Mouse (Mus musculus) intestine, embryonic 14.5 days (tissue): ENCODE data around the gene Tcaf3. TPM values are rescaled to one million over a fixed set of nuclear protein-coding genes. Genes with fewer than 3 reads are reported as not detected.

Experiments used
- ATAC-seq: fragments of 200-750 bp; cut with Nextera tagmentation; replicated peaks from 2 replicates; pipeline ENCODE4 v1.8.0; 2017; ENCODE audit warnings: low read depth, moderate number of reproducible peaks, moderate TSS enrichment, moderate library complexity; ENCODE audit not compliant: low FRiP score, low TSS enrichment
- DNase-seq: peaks from one replicate; pipeline ENCODE4 v3.0.0-alpha.2; 2018; ENCODE audit warnings: low spot score
- H3K27ac ChIP-seq: fragments of 300-500 bp; sonication (generic); 2 replicates; pipeline ENCODE4 v1.5.1; 2014; ENCODE audit warnings: low read depth, mild to moderate bottlenecking, control low read depth
- H3K27me3 ChIP-seq: fragments of 300-500 bp; sonication (generic); replicated peaks from 2 replicates; pipeline ENCODE4 v1.6.1; 2014; ENCODE audit warnings: low read length, control low read depth; ENCODE audit not compliant: control insufficient read depth, insufficient read depth
- H3K36me3 ChIP-seq: fragments of 300-500 bp; sonication (generic); 2 replicates; pipeline ENCODE4 v1.6.1; 2014; ENCODE audit warnings: low read length, control low read depth; ENCODE audit not compliant: control insufficient read depth, insufficient read depth
- H3K4me1 ChIP-seq: fragments of 300-500 bp; sonication (generic); replicated peaks from 2 replicates; pipeline ENCODE4 v1.6.1; 2014; ENCODE audit warnings: low read length, control low read depth, mixed read lengths; ENCODE audit not compliant: control insufficient read depth, insufficient read depth
- H3K4me2 ChIP-seq: fragments of 300-500 bp; sonication (generic); 2 replicates; pipeline ENCODE4 v1.6.1; 2014; ENCODE audit warnings: low read length
- H3K4me3 ChIP-seq: fragments of 300-500 bp; sonication (generic); 2 replicates; pipeline ENCODE4 v1.5.1; 2014; ENCODE audit warnings: low read depth, low read length, control low read depth, mixed read lengths
- H3K9ac ChIP-seq: fragments of 300-500 bp; sonication (generic); 2 replicates; pipeline ENCODE4 v1.6.1; 2014; ENCODE audit warnings: mild to moderate bottlenecking, low read length
- H3K9me3 ChIP-seq: fragments of 300-500 bp; sonication (generic); 2 replicates; pipeline ENCODE4 v1.6.1; 2016; ENCODE audit warnings: low read length, control low read depth; ENCODE audit not compliant: control insufficient read depth
- WGBS: fragments of 180-500 bp; shearing (Covaris S2); extraction: QIAGEN DNeasy Blood & Tissue Kit; methylation state at CpG from one replicate; pipeline ENCODE4 v1.1.7; 2014; 5-methylcytosine and 5-hydroxymethylcytosine counted together
- polyA plus RNA-seq: library from polyadenylated mRNA; unstranded; fragments of >200 nt; fragmentation: Nextera tagmentation; extraction: Ambion mirVana; gene quantifications from 2 replicates; pipeline ENCODE4 v1.2.1, GENCODE M21; 2014

Gene Tcaf3
- polyA plus RNA-seq, 1 experiment from 2014 or later: not detected

GRCm38 (mm10) chr6:42586569-42586968, 10.9 kb downstream of the Tcaf3 start:
- DNase-seq: no peak
- H3K4me1 ChIP-seq: no peaks in the 10 kb centered on the region
- no peaks in the 10 kb centered on the region for H3K27me3 ChIP-seq
- ATAC-seq: no peak
- no peak overlapping the region for H3K27ac ChIP-seq
- H3K4me2 ChIP-seq: no peak overlapping the region
- 81% methylated on average over 5 of the region's 5 CpGs for WGBS
- H3K9ac ChIP-seq: no peak overlapping the region
- H3K36me3 ChIP-seq: no peaks in the 10 kb centered on the region
- no peaks in the 10 kb centered on the region for H3K9me3 ChIP-seq
- H3K4me3 ChIP-seq: no peak overlapping the region

DNA sequence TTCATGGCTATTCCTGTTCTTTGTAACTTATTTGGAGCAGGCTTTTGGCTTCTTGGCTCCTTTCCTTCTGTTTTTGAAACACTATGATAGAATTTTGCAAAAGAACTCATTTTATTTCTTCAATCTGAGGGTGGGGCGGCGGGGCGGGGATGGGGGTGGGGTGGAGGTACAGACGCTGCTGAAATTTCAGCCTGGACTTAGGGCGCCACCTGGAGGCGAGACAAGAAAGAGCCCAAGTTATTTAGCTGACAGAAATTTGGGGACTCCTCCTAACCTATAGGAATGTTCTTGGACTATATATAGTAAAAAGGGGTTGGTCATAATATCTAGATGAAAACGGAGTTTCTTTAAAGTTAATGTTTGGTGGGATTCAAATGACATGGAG, 14.0 kb downstream of the Tcaf3 start:
- ATAC-seq (no peak; the same call in 1 of the 2 replicates), DNase-seq (peak; percentile 77)
- H3K4me3 ChIP-seq: no peak overlapping the region
- no peak overlapping the region for H3K9ac ChIP-seq
- 3% methylated on average over 7 of the region's 7 CpGs for WGBS
- no peaks in the 10 kb centered on the region for H3K36me3 ChIP-seq
- no peaks in the 10 kb centered on the region for H3K4me1 ChIP-seq
- no peaks in the 10 kb centered on the region for H3K27me3 ChIP-seq
- H3K27ac ChIP-seq: no peak overlapping the region
- H3K4me2 ChIP-seq: peak overlapping the region; percentile 38
- H3K9me3 ChIP-seq: no peaks in the 10 kb centered on the region

DNA sequence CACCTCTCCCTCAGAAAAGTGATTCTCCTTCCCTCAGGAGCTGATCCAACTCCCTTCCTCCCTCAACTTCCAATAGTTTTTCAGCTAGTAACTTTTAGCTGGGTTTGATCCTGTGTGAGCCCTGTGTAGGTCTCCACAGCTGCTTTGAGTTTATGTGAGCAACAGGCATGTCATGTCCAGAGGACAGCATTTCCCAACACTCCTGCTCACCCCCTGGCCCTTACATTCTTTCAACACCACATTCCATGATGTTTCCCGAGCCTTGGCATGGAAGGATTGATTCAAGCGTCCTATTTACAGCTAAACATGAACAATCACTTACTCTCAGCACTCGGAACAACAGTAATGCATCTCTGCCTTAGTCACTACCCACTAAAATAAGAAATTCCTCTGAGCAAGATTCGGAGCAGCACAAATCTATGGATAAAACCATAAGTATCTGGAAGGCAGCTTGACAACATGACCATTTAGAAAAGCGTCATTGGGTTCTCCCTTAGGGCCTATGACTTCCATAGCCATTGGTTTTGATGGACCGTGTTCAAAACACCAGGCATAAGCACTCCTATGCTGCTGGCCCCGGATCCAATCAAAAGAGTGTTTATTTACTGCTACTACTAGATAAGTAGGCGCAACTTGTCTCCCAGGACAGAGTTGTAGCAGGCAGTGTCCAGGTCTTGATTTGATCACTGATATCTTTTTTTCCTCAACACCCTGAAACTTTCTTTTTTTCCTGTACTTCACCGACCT, 14.6 kb downstream of the Tcaf3 start:
- peak overlapping the region; percentile 38 for H3K4me2 ChIP-seq
- no peaks in the 10 kb centered on the region for H3K27me3 ChIP-seq
- H3K27ac ChIP-seq: no peak overlapping the region
- DNase-seq (no peak), ATAC-seq (no peak)
- H3K36me3 ChIP-seq: no peaks in the 10 kb centered on the region
- H3K4me3 ChIP-seq: no peak overlapping the region
- WGBS: 59% methylated on average over 9 of the region's 9 CpGs
- H3K9ac ChIP-seq: no peak overlapping the region
- no peaks in the 10 kb centered on the region for H3K4me1 ChIP-seq
- no peaks in the 10 kb centered on the region for H3K9me3 ChIP-seq

DNA sequence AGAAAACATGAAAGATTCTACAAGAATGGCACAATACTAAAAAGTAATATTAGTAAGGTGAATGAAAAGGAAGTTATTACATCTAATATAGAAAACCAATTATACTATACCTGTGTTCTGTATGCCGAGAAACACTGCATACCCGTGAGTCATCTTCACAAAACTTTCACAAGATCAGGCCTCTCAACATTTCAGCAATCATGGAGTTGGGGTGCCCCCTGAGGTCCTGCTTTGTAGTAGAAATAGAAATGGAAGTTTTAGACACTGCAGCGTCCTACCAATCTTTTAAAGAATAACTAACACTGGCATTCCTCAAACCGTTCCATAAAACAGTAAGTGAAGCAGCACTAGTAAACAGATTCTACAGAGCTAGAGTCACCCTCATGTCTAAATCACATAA, 18.8 kb downstream of the Tcaf3 start:
- ATAC-seq: no peak
- H3K9ac ChIP-seq: no peak overlapping the region
- H3K4me3 ChIP-seq: no peak overlapping the region
- no peaks in the 10 kb centered on the region for H3K9me3 ChIP-seq
- no peak overlapping the region for H3K27ac ChIP-seq
- H3K4me1 ChIP-seq: no peaks in the 10 kb centered on the region
- DNase-seq: no peak
- H3K4me2 ChIP-seq: no peak overlapping the region
- WGBS: 78% methylated on average over 4 of the region's 4 CpGs
- H3K27me3 ChIP-seq: no peaks in the 10 kb centered on the region
- H3K36me3 ChIP-seq: no peaks in the 10 kb centered on the region

- H3K4me1 ChIP-seq: no peaks in the 10 kb centered on the region
- no peak overlapping the region for H3K27ac ChIP-seq
- H3K36me3 ChIP-seq: no peaks in the 10 kb centered on the region
- H3K9ac ChIP-seq: no peak overlapping the region
- H3K4me3 ChIP-seq: no peak overlapping the region
- no peak for ATAC-seq
- 89% methylated on average over 2 of the region's 2 CpGs for WGBS
- no peaks in the 10 kb centered on the region for H3K27me3 ChIP-seq
- no peak overlapping the region for H3K4me2 ChIP-seq
- no peak for DNase-seq
- no peaks in the 10 kb centered on the region for H3K9me3 ChIP-seq
These were observed 20.1 kb downstream of the Tcaf3 start for GRCm38 (mm10) chr6:42577433-42577832.

DNA sequence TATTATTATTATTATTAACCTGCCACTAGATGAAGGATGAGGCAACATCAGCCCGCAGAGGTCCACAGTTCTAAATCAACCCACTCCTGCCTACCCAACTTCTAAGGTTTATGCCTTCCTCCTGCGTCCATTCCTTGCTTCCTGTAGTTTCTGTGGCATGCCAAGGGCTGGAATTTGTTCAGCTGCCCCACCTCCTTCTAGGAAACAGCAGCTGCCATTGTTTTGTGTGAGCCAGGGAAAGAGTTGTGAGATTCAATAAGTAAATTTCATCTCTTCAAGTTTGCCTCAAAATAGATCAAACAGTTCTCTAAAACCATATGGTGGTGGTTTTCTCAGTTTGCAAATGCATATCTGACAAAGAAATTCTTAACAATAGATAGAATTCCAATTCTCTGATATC, 29.3 kb downstream of the Tcaf3 start:
- DNase-seq: no peak
- ATAC-seq: no peak
- no peak overlapping the region for H3K4me3 ChIP-seq
- no peaks in the 10 kb centered on the region for H3K4me1 ChIP-seq
- 71% methylated on average over 2 of the region's 2 CpGs for WGBS
- no peak overlapping the region for H3K9ac ChIP-seq
- H3K27ac ChIP-seq: no peak overlapping the region
- H3K27me3 ChIP-seq: no peaks in the 10 kb centered on the region
- no peak overlapping the region for H3K4me2 ChIP-seq
- H3K9me3 ChIP-seq: no peaks in the 10 kb centered on the region
- H3K36me3 ChIP-seq: no peaks in the 10 kb centered on the region

DNA sequence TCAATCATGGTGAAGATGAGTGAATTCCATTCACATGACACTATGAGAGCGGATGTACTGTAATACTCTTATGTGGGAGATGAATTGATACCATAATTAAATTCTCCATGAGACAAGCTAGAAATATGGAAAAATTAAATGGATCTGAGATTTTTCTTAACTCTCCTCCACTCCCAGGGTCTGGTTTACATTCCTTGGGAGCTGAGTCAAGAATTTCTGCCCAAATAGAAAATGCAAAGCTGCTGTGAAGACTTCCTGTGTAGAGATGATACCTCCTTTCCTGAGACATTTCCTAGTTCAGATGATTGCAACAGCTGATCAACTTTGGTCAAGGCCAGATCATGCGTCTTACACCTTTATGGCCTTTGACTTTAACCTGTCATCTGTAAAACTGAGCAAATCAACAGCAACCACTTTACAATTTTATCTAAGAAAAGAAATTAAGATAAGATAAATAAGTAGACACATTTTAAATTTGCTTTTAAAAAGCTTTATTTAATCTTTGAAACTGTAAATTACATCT, 31.4 kb downstream of the Tcaf3 start:
- H3K36me3 ChIP-seq: no peaks in the 10 kb centered on the region
- DNase-seq (no peak), ATAC-seq (no peak)
- H3K4me3 ChIP-seq: no peak overlapping the region
- no peak overlapping the region for H3K4me2 ChIP-seq
- H3K9me3 ChIP-seq: no peaks in the 10 kb centered on the region
- no peak overlapping the region for H3K9ac ChIP-seq
- WGBS: 73% methylated on average over 2 of the region's 2 CpGs
- no peaks in the 10 kb centered on the region for H3K27me3 ChIP-seq
- no peak overlapping the region for H3K27ac ChIP-seq
- no peaks in the 10 kb centered on the region for H3K4me1 ChIP-seq

- Histone ChIP-seq H3K27ac (no peak overlapping the region), H3K4me3 (no peak overlapping the region), H3K9me3 (no peaks in the 10 kb centered on the region), H3K4me1 (no peaks in the 10 kb centered on the region), H3K27me3 (no peaks in the 10 kb centered on the region), H3K9ac (no peak overlapping the region), H3K36me3 (no peaks in the 10 kb centered on the region), H3K4me2 (no peak overlapping the region)
- no peak for DNase-seq
- no peak for ATAC-seq
- WGBS: 27% methylated on average over 2 of the region's 2 CpGs
These were observed 35.2 kb downstream of the Tcaf3 start for GRCm38 (mm10) chr6:42562280-42562679.

DNA sequence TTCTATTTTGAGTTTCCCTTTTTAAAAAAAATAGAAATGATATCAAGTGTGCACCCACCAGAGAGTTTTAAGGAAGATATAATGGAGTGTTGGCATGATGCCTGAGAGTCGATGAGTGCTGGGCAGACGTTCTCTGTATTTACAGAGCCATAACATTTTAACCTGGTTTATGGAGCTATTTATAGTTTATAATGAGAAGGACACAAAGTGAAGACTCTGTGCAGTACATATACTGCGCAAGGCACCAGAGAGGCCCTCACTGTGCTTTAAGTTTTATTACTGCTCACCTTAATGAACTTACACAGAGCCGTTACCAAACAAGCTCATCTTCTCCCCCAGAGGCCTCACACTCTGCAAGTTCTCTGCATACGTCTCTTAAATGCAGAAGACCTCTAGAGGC, 36.6 kb downstream of the Tcaf3 start:
- Histone ChIP-seq H3K36me3 (no peaks in the 10 kb centered on the region), H3K4me1 (no peaks in the 10 kb centered on the region), H3K9me3 (no peaks in the 10 kb centered on the region), H3K9ac (no peak overlapping the region), H3K27ac (no peak overlapping the region), H3K27me3 (no peaks in the 10 kb centered on the region), H3K4me2 (no peak overlapping the region), H3K4me3 (no peak overlapping the region)
- 40% methylated on average over 5 of the region's 5 CpGs for WGBS
- DNase-seq (no peak), ATAC-seq (no peak)
